Mouse (Mus musculus) brain, embryonic 14.5 days (tissue): ENCODE results near the gene Fbxo21.

Experiments used
- CTCF ChIP-seq: fragments of 200-500 bp; IDR thresholded peaks from 2 replicates; pipeline ENCODE4 v1.5.1; 2012; ENCODE audit warnings: inconsistent platforms, mild to moderate bottlenecking, moderate library complexity, borderline replicate concordance; ENCODE audit not compliant: insufficient read depth, insufficient read length; ENCODE audit errors: extremely low read depth
- POLR2A ChIP-seq: fragments of 200-500 bp; IDR thresholded peaks from 2 replicates; pipeline ENCODE4 v1.6.1; 2012; ENCODE audit warnings: mild to moderate bottlenecking, inconsistent platforms, borderline replicate concordance; ENCODE audit not compliant: poor library complexity, insufficient read depth, insufficient read length, severe bottlenecking; ENCODE audit errors: extremely low read depth

- TF ChIP-seq CTCF: no peak
- TF ChIP-seq POLR2A: no peak
These were observed 52.9 kb downstream of the Fbxo21 start for GRCm38 (mm10) chr5:118029420-118029819.
